Mouse (Mus musculus) hindbrain, embryonic 12.5 days (tissue): ENCODE data around the gene Mrpl14. TPM values are rescaled to one million over a fixed set of nuclear protein-coding genes. Genes with fewer than 3 reads are reported as not detected.
A peak's percentile ranks its signal among the peaks of the same experiment; 100 is the strongest.

Experiments used
- ATAC-seq: fragments of 200-750 bp; cut with Nextera tagmentation; 2 replicates; pipeline ENCODE4 v1.8.0; 2017; ENCODE audit warnings: moderate TSS enrichment; ENCODE audit not compliant: low FRiP score
- H3K27ac ChIP-seq: fragments of 300-500 bp; sonication (generic); 2 replicates; pipeline ENCODE4 v1.5.1; 2016; ENCODE audit warnings: mild to moderate bottlenecking
- H3K27me3 ChIP-seq: fragments of 300-500 bp; sonication (generic); 2 replicates; pipeline ENCODE4 v1.6.1; 2016; ENCODE audit warnings: mild to moderate bottlenecking
- H3K36me3 ChIP-seq: fragments of 300-500 bp; sonication (generic); 2 replicates; pipeline ENCODE4 v1.6.1; 2016; ENCODE audit warnings: mild to moderate bottlenecking
- H3K4me1 ChIP-seq: fragments of 300-500 bp; sonication (generic); 2 replicates; pipeline ENCODE4 v1.6.1; 2016
- H3K4me2 ChIP-seq: fragments of 300-500 bp; sonication (generic); replicated peaks from 2 replicates; pipeline ENCODE4 v1.6.1; 2016; ENCODE audit warnings: mild to moderate bottlenecking
- H3K4me3 ChIP-seq: fragments of 300-500 bp; sonication (generic); 2 replicates; pipeline ENCODE4 v1.5.1; 2016; ENCODE audit warnings: mild to moderate bottlenecking
- H3K9ac ChIP-seq: fragments of 300-500 bp; sonication (generic); 2 replicates; pipeline ENCODE4 v1.6.1; 2016; ENCODE audit warnings: mild to moderate bottlenecking, moderate library complexity
- H3K9me3 ChIP-seq: fragments of 300-500 bp; sonication (generic); replicated peaks from 2 replicates; pipeline ENCODE4 v1.6.1; 2016; ENCODE audit warnings: mild to moderate bottlenecking
- WGBS: fragments of 180-500 bp; shearing (Covaris S2); methylation state at CpG from one replicate; pipeline ENCODE4 v1.1.7; 2016; 5-methylcytosine and 5-hydroxymethylcytosine counted together
- polyA plus RNA-seq: library from polyadenylated mRNA; unstranded; fragments of >200 nt; fragmentation: Nextera tagmentation; extraction: Ambion mirVana; gene quantifications from 2 replicates; pipeline ENCODE4 v1.2.1, GENCODE M21; 2016

Gene Mrpl14
- polyA plus RNA-seq, 1 experiment from 2014 or later, result 110 TPM

- ATAC-seq, result no peak
- H3K4me3 ChIP-seq, result no peak overlapping the region
- H3K9ac ChIP-seq, result no peak overlapping the region
- no peaks in the 10 kb centered on the region for H3K27me3 ChIP-seq
- no peaks in the 10 kb centered on the region for H3K4me1 ChIP-seq
- H3K27ac ChIP-seq, result no peak overlapping the region
- no peak overlapping the region for H3K4me2 ChIP-seq
- H3K36me3 ChIP-seq, result no peaks in the 10 kb centered on the region
- no peaks in the 10 kb centered on the region for H3K9me3 ChIP-seq
- WGBS, result 27% methylated on average over 2 of the region's 3 CpGs
Observed at GRCm38 (mm10) chr17:45707376-45707775, 21.3 kb downstream of the Mrpl14 start.

- no peak for ATAC-seq
- no peak overlapping the region for H3K4me3 ChIP-seq
- H3K4me1 ChIP-seq, result no peaks in the 10 kb centered on the region
- H3K9ac ChIP-seq, result no peak overlapping the region
- WGBS, result 87% methylated on average over 7 of the region's 8 CpGs
- no peaks in the 10 kb centered on the region for H3K36me3 ChIP-seq
- no peak overlapping the region for H3K27ac ChIP-seq
- no peak overlapping the region for H3K4me2 ChIP-seq
- no peaks in the 10 kb centered on the region for H3K9me3 ChIP-seq
- H3K27me3 ChIP-seq, result no peaks in the 10 kb centered on the region
Observed at GRCm38 (mm10) chr17:45708179-45708578, 22.1 kb downstream of the Mrpl14 start.

- H3K4me2 ChIP-seq, result no peak overlapping the region
- H3K4me1 ChIP-seq, result no peaks in the 10 kb centered on the region
- no peaks in the 10 kb centered on the region for H3K27me3 ChIP-seq
- H3K9ac ChIP-seq, result no peak overlapping the region
- ATAC-seq, result no peak
- H3K27ac ChIP-seq, result no peak overlapping the region
- H3K9me3 ChIP-seq, result no peaks in the 10 kb centered on the region
- WGBS, result 52% methylated on average over 3 of the region's 3 CpGs
- no peak overlapping the region for H3K4me3 ChIP-seq
- no peaks in the 10 kb centered on the region for H3K36me3 ChIP-seq
Observed at GRCm38 (mm10) chr17:45709829-45710228, 23.7 kb downstream of the Mrpl14 start.

- H3K9ac ChIP-seq, result no peak overlapping the region
- H3K4me1 ChIP-seq, result no peaks in the 10 kb centered on the region
- no peak for ATAC-seq
- H3K9me3 ChIP-seq, result no peaks in the 10 kb centered on the region
- no peak overlapping the region for H3K27ac ChIP-seq
- H3K4me3 ChIP-seq, result no peak overlapping the region
- H3K4me2 ChIP-seq, result no peak overlapping the region
- no peaks in the 10 kb centered on the region for H3K27me3 ChIP-seq
- WGBS, result 78% methylated on average over 8 of the region's 8 CpGs
- H3K36me3 ChIP-seq, result no peaks in the 10 kb centered on the region
Observed at GRCm38 (mm10) chr17:45710407-45710806, 24.3 kb downstream of the Mrpl14 start.

- Histone ChIP-seq H3K9me3 (no peaks in the 10 kb centered on the region), H3K27ac (no peak overlapping the region), H3K9ac (no peak overlapping the region), H3K4me3 (no peak overlapping the region), H3K36me3 (no peaks in the 10 kb centered on the region), H3K27me3 (no peaks in the 10 kb centered on the region), H3K4me1 (no peaks in the 10 kb centered on the region), H3K4me2 (no peak overlapping the region)
- ATAC-seq, result no peak
- WGBS, result 67% methylated on average over 3 of the region's 3 CpGs
Observed at GRCm38 (mm10) chr17:45711525-45711924, 25.4 kb downstream of the Mrpl14 start.

GRCm38 (mm10) chr17:45718323-45718722 is 32.2 kb downstream of the Mrpl14 start:
- Histone ChIP-seq H3K4me1 (peaks cover 9% of the 10 kb centered on the region), H3K9ac (no peak overlapping the region)
- ATAC-seq, result no peak

GRCm38 (mm10) chr17:45723732-45724573 is 37.8 kb downstream of the Mrpl14 start:
- H3K4me1 ChIP-seq, result peaks cover 13% of the 10 kb centered on the region
- 5% methylated on average over 25 of the region's 25 CpGs for WGBS

More at GRCm38 (mm10) chr17:45718323-45718722, 32.2 kb downstream of the Mrpl14 start:
- Histone ChIP-seq H3K27ac (no peak overlapping the region), H3K4me3 (no peak overlapping the region), H3K36me3 (no peaks in the 10 kb centered on the region), H3K4me2 (no peak overlapping the region), H3K27me3 (no peaks in the 10 kb centered on the region), H3K9me3 (0 out of 2 replicates have a peak, but pooled peaks cover 4% of the 10 kb centered on the region)
- whole genome bisulfite sequencing, result 8% methylated on average over 10 of the region's 10 CpGs

GRCm38 (mm10) chr17:45724574-45724921 is 38.4 kb downstream of the Mrpl14 start:
- Histone ChIP-seq H3K27me3 (no peaks in the 10 kb centered on the region), H3K9ac (no peak overlapping the region; the same call in 1 of the 2 replicates), H3K4me3 (0 out of 2 replicates have a peak overlapping the region, but pooled peaks have one; percentile 47), H3K4me1 (peaks cover 13% of the 10 kb centered on the region), H3K9me3 (0 out of 2 replicates have a peak, but pooled peaks cover 4% of the 10 kb centered on the region), H3K4me2 (no peak overlapping the region), H3K27ac (no peak overlapping the region), H3K36me3 (no peaks in the 10 kb centered on the region)
- ATAC-seq, result peak; percentile 26
- 81% methylated on average over 10 of the region's 10 CpGs for WGBS

More at GRCm38 (mm10) chr17:45723732-45724573, 37.8 kb downstream of the Mrpl14 start:
- Histone ChIP-seq H3K4me2 (peak overlapping the region; percentile 61), H3K27me3 (no peaks in the 10 kb centered on the region), H3K4me3 (peak overlapping the region; percentile 47), H3K9ac (peak overlapping the region; percentile 66), H3K9me3 (0 out of 2 replicates have a peak, but pooled peaks cover 4% of the 10 kb centered on the region), H3K36me3 (no peaks in the 10 kb centered on the region), H3K27ac (peak overlapping the region; percentile 85)
- ATAC-seq, result peak; percentile 69

- ATAC-seq, result no peak
- H3K36me3 ChIP-seq, result no peaks in the 10 kb centered on the region
- H3K9ac ChIP-seq, result 0 out of 2 replicates have a peak overlapping the region, but pooled peaks have one; percentile 6
- WGBS, result 72% methylated on average over 7 of the region's 7 CpGs
- peaks cover 13% of the 10 kb centered on the region for H3K4me1 ChIP-seq
- H3K4me2 ChIP-seq, result no peak overlapping the region
- H3K9me3 ChIP-seq, result no peaks in the 10 kb centered on the region
- no peak overlapping the region for H3K4me3 ChIP-seq
- no peak overlapping the region for H3K27ac ChIP-seq
- H3K27me3 ChIP-seq, result no peaks in the 10 kb centered on the region
Observed at GRCm38 (mm10) chr17:45726249-45726648, 40.1 kb downstream of the Mrpl14 start.

GRCm38 (mm10) chr17:45727481-45727880 is 41.4 kb downstream of the Mrpl14 start:
- H3K4me2 ChIP-seq, result no peak overlapping the region
- peaks cover 10% of the 10 kb centered on the region for H3K4me1 ChIP-seq
- H3K9ac ChIP-seq, result no peak overlapping the region
- peaks cover 8% of the 10 kb centered on the region for H3K27me3 ChIP-seq
- WGBS, result 94% methylated on average over 2 of the region's 2 CpGs
- H3K36me3 ChIP-seq, result no peaks in the 10 kb centered on the region
- ATAC-seq, result no peak
- H3K4me3 ChIP-seq, result no peak overlapping the region
- no peaks in the 10 kb centered on the region for H3K9me3 ChIP-seq
- no peak overlapping the region for H3K27ac ChIP-seq

GRCm38 (mm10) chr17:45727983-45728723 is 42.0 kb downstream of the Mrpl14 start:
- no peak for ATAC-seq
- H3K9me3 ChIP-seq, result no peaks in the 10 kb centered on the region
- WGBS, result 56% methylated on average over 8 of the region's 8 CpGs
- H3K4me2 ChIP-seq, result no peak overlapping the region
- no peak overlapping the region for H3K27ac ChIP-seq
- peaks cover 15% of the 10 kb centered on the region for H3K27me3 ChIP-seq
- H3K9ac ChIP-seq, result no peak overlapping the region
- peaks cover 10% of the 10 kb centered on the region for H3K4me1 ChIP-seq
- no peaks in the 10 kb centered on the region for H3K36me3 ChIP-seq
- H3K4me3 ChIP-seq, result no peak overlapping the region

- Histone ChIP-seq H3K4me3 (no peak overlapping the region), H3K4me2 (no peak overlapping the region), H3K4me1 (peaks cover 16% of the 10 kb centered on the region), H3K9ac (no peak overlapping the region), H3K36me3 (no peaks in the 10 kb centered on the region), H3K27ac (no peak overlapping the region), H3K9me3 (no peaks in the 10 kb centered on the region), H3K27me3 (peaks cover 17% of the 10 kb centered on the region)
- ATAC-seq, result no peak
- 57% methylated on average over 10 of the region's 10 CpGs for WGBS
Observed at GRCm38 (mm10) chr17:45729387-45729786, 43.3 kb downstream of the Mrpl14 start.
